Mouse (Mus musculus) frontal cortex, adult (tissue): ENCODE data around the gene Olfr514.
"Not testable (repeated sequence)": the region's sequence is repeated elsewhere in the genome, so short reads cannot be mapped to it uniquely, and the experiment has no call there.

Source experiments
- ATAC-seq: cut with Nextera tagmentation; 2 replicates; pipeline ENCODE4 v1.9.2; 2017; ENCODE audit warnings: mild to moderate bottlenecking, moderate library complexity, mixed read lengths; ENCODE audit not compliant: low TSS enrichment

Olfr514 gene

GRCm38 (mm10) chr7:108825897-108826296, at the start of gene Olfr514:
Gene Olfr514, minus strand, starts transcription at chr7:108825997.
- no peak for ATAC-seq

GRCm38 (mm10) chr7:108872279-108872678, 46.5 kb upstream of the Olfr514 start, which contains the start of gene Olfr517:
Gene Olfr517, minus strand, starts transcription at chr7:108872379.
- ATAC-seq = no peak

- ATAC-seq = no peak
Observed at GRCm38 (mm10) chr7:108850429-108850828, 24.6 kb upstream of the Olfr514 start, which contains the start of gene Olfr516. Gene Olfr516, minus strand, starts transcription at chr7:108850529.

GRCm38 (mm10) chr7:108814593-108815215, 11.1 kb downstream of the Olfr514 start:
- ATAC-seq = not testable (repeated sequence)

- ATAC-seq = no peak
Observed at GRCm38 (mm10) chr7:108797205-108797933, 28.4 kb downstream of the Olfr514 start.
